Mouse (Mus musculus) small intestine, adult 2 months (tissue): ENCODE measurements around the gene Bicdl2.

Source experiments
- CTCF ChIP-seq: fragments of 200-500 bp; IDR thresholded peaks from 2 replicates; pipeline ENCODE4 v1.5.1; 2012; ENCODE audit warnings: low read depth, mild to moderate bottlenecking, control low read depth, inconsistent platforms, low read length, moderate library complexity, mixed read lengths; ENCODE audit not compliant: insufficient replicate concordance, insufficient read length; ENCODE audit errors: extremely low read depth
- POLR2A ChIP-seq: fragments of 200-500 bp; IDR thresholded peaks from 2 replicates; pipeline ENCODE4 v1.6.1; 2012; ENCODE audit warnings: low read depth, mild to moderate bottlenecking, control low read depth, inconsistent platforms, low read length, moderate library complexity

DNA sequence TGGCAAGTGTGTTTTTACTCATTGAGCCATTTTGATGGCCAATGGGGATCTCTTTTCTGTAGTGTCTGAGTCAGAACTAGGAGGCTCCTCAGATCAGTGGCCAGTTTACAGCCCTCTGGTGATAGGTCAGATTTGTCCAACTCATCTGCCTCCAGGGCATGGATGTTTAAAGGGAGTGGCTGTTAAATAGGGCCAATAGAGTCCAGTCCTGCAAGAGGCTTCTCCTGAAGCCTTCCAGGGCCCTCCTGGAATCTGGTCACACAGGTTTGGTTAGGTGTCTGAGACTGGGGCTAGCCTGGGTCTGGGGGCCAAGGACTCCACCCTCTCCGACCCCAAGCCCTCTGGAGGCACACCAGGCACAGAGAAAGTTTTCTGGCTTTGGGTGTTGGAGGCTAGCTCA, 34.2 kb downstream of the Bicdl2 start:
- TF ChIP-seq CTCF (no peak), POLR2A (no peak)
